ENCODE assay signal across 9 mouse cellular contexts in the genomic region with DNA sequence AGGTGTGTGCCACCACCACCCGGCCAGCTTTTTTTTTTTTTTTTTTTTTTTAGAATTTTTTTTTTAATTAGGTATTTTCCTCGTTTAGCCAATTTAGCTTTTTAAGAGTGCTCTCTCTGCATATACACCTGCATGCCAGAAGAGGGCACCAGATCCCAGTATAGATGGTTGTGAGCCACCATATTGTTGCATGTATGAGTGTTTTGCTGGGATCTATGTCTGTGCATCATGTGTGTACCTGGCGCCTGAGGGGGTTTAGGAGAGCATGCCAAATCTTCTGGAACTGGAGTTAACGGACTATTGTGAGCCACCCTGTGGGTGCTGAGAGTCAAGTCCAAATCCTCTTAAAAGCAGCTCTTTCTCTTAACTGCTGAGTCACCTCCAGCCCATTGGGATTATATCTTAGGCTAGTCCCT. TPM values are rescaled to one million over a fixed set of nuclear protein-coding genes. Genes with fewer than 3 reads are reported as not detected.
DNase-seq lines count a peak whose midpoint lies in the region; ATAC-seq lines count a peak whose summit lies in the region.
"Had no signal": no experiment of that assay in that cellular context is flagged by ENCODE, and none has a peak within 500 bp of the region (broad histone marks: within the 10 kb centered on the region; RNA-seq: fewer than 3 reads in every experiment).

No protein-coding gene starts in this region.

- ATAC-seq in heart, embryonic 12.5 days (ENCODE audit: insufficient number of reproducible peaks, low FRiP score) = 0 out of 2 replicates have a peak, but pooled peaks have one; percentile 25
- ATAC-seq in heart, embryonic 11.5 days (replicated peaks; ENCODE audit: insufficient number of reproducible peaks, low FRiP score, low TSS enrichment) = no peak

- no peak overlapping the region for H3K4me3 ChIP-seq in heart, embryonic 12.5 days
- H3K4me3 ChIP-seq in heart, embryonic 11.5 days (ENCODE audit: low read depth, low read length) = no peak overlapping the region
- H3K4me3 ChIP-seq: limb, embryonic 12.5 days had no signal

- H3K27ac ChIP-seq in heart, embryonic 12.5 days (ENCODE audit: poor library complexity, severe bottlenecking) = no peak overlapping the region
- no peak overlapping the region for H3K27ac ChIP-seq in heart, embryonic 11.5 days (ENCODE audit: low read depth, low read length)
- H3K27ac ChIP-seq: limb, embryonic 12.5 days had no signal

- H3K9ac ChIP-seq in heart, embryonic 12.5 days = no peak overlapping the region
- H3K9ac ChIP-seq in heart, embryonic 11.5 days (ENCODE audit: low read depth, low read length) = no peak overlapping the region
- H3K9ac ChIP-seq: limb, embryonic 12.5 days had no signal

- DNase-seq in CD8-positive naive resting alpha-beta T cell, adult 2 months (ENCODE audit: low read depth in 2 of 2, low spot score in 2 of 2) = peak; percentile 26 to 35
- DNase-seq in brain, adult 2 months (ENCODE audit: low read depth, low spot score) = peak; percentile 62
- peak; percentile 48 for DNase-seq in kidney, adult 18-20 months
- peak; percentile 38 to 46 for DNase-seq in natural killer cell, adult 2 months (ENCODE audit: low spot score in 2 of 2)
- no peak for DNase-seq in frontal cortex, postnatal 25 days (ENCODE audit: low spot score in 2 of 2)
- no peak for DNase-seq in layer of hippocampus, postnatal 36 days

- H3K4me2 ChIP-seq in heart, embryonic 12.5 days = no peak overlapping the region
- H3K4me2 ChIP-seq in heart, embryonic 11.5 days = no peak overlapping the region
- H3K4me2 ChIP-seq: limb, embryonic 12.5 days had no signal

- no peaks in the 10 kb centered on the region for H3K4me1 ChIP-seq in heart, embryonic 12.5 days (replicated peaks)
- no peaks in the 10 kb centered on the region for H3K4me1 ChIP-seq in heart, embryonic 11.5 days (ENCODE audit: control insufficient read depth, insufficient read depth, low read length)
- H3K4me1 ChIP-seq: limb, embryonic 12.5 days had no signal

- 65% methylated on average over 4 of the region's 4 CpGs for WGBS in heart, embryonic 12.5 days
- 75% methylated on average over 4 of the region's 4 CpGs for WGBS in heart, embryonic 11.5 days (ENCODE audit: insufficient replicate concordance)

- no peaks in the 10 kb centered on the region for H3K27me3 ChIP-seq in heart, embryonic 12.5 days (replicated peaks)
- no peaks in the 10 kb centered on the region for H3K27me3 ChIP-seq in heart, embryonic 11.5 days (ENCODE audit: control insufficient read depth, insufficient read depth, low read length)
- H3K27me3 ChIP-seq: limb, embryonic 12.5 days had no signal

- H3K36me3 ChIP-seq in heart, embryonic 12.5 days = peaks cover 27% of the 10 kb centered on the region
- H3K36me3 ChIP-seq in heart, embryonic 11.5 days (ENCODE audit: control insufficient read depth, insufficient read depth, low read length) = peaks cover 3% of the 10 kb centered on the region; the same call in 1 of the 2 replicates

- H3K9me3 ChIP-seq in heart, embryonic 12.5 days (replicated peaks) = no peaks in the 10 kb centered on the region
- H3K9me3 ChIP-seq in heart, embryonic 11.5 days (replicated peaks; ENCODE audit: control insufficient read depth, low read length) = no peaks in the 10 kb centered on the region
- H3K9me3 ChIP-seq: limb, embryonic 12.5 days had no signal

RNA-seq across cellular contexts. Expression of a gene that starts 12.9 kb away (rescaled TPM):
- 0.63 and 0.67 TPM in 2 replicates for polyA plus RNA-seq in heart, embryonic 12.5 days (2016; fragmentation: Nextera tagmentation; extraction: Ambion mirVana)
- 0.47 and 0.68 TPM in 2 replicates for polyA plus RNA-seq in heart, embryonic 11.5 days (2014; fragmentation: Nextera tagmentation; extraction: Ambion mirVana)
- total RNA-seq in layer of hippocampus, postnatal 36 days (2021) = 10 to 100 TPM; 34.7 to 35.1 TPM

RNA-seq across cellular contexts. Expression of a gene that starts 17.1 kb away (rescaled TPM):
- polyA plus RNA-seq in heart, embryonic 12.5 days (2016; fragmentation: Nextera tagmentation; extraction: Ambion mirVana) = 111 and 116 TPM in 2 replicates
- polyA plus RNA-seq in heart, embryonic 11.5 days (2014; fragmentation: Nextera tagmentation; extraction: Ambion mirVana) = 128 TPM in 2 replicates
- total RNA-seq in layer of hippocampus, postnatal 36 days (2021) = 10 to 100 TPM; 78.3 to 82.6 TPM

RNA-seq across cellular contexts. Expression of a gene that starts 27.5 kb away (rescaled TPM):
- 5.2 and 5.5 TPM in 2 replicates for polyA plus RNA-seq in heart, embryonic 12.5 days (2016; fragmentation: Nextera tagmentation; extraction: Ambion mirVana)
- 1.1 and 1.4 TPM in 2 replicates for polyA plus RNA-seq in heart, embryonic 11.5 days (2014; fragmentation: Nextera tagmentation; extraction: Ambion mirVana)
- 10 to 100 TPM; 21.8 to 23.0 TPM for total RNA-seq in layer of hippocampus, postnatal 36 days (2021)

RNA-seq across cellular contexts. Expression of a gene that starts 39.2 kb away (rescaled TPM):
- polyA plus RNA-seq in heart, embryonic 12.5 days (2016; fragmentation: Nextera tagmentation; extraction: Ambion mirVana) = 102 and 104 TPM in 2 replicates
- 84.2 and 88.2 TPM in 2 replicates for polyA plus RNA-seq in heart, embryonic 11.5 days (2014; fragmentation: Nextera tagmentation; extraction: Ambion mirVana)
- 10 to 100 TPM; 51.8 to 54.0 TPM for total RNA-seq in layer of hippocampus, postnatal 36 days (2021)

RNA-seq across cellular contexts. Expression of a gene that starts 52.7 kb away (rescaled TPM):
- polyA plus RNA-seq in heart, embryonic 12.5 days (2016; fragmentation: Nextera tagmentation; extraction: Ambion mirVana) = 21.7 and 22.4 TPM in 2 replicates
- polyA plus RNA-seq in heart, embryonic 11.5 days (2014; fragmentation: Nextera tagmentation; extraction: Ambion mirVana) = 8.9 and 9.7 TPM in 2 replicates
- total RNA-seq in layer of hippocampus, postnatal 36 days (2021) = 100 to 1,000 TPM in 1 of 2 experiments, 10 to 100 TPM in 1; 96.8 to 109 TPM

Comparison
In these comparisons a context has a peak if more than half of its experiments do, and no peak if none do; other contexts are left out.
1. DNase-seq: peak in CD8-positive naive resting alpha-beta T cell, adult 2 months (2 of 2), brain, adult 2 months (single experiment), kidney, adult 18-20 months (single experiment) and natural killer cell, adult 2 months (2 of 2); none in frontal cortex, postnatal 25 days (0 of 2) and layer of hippocampus, postnatal 36 days (0 of 2).